Mouse (Mus musculus) kidney, postnatal 0 days (tissue): ENCODE results near the gene Nprl3. TPM values are rescaled to one million over a fixed set of nuclear protein-coding genes. Genes with fewer than 3 reads are reported as not detected.

Experiments
- ATAC-seq: fragments of 200-750 bp; cut with Nextera tagmentation; replicated peaks from 2 replicates; pipeline ENCODE4 v1.8.0; 2017; ENCODE audit warnings: low read depth, moderate number of reproducible peaks, moderate TSS enrichment, moderate library complexity; ENCODE audit not compliant: low FRiP score
- DNase-seq: peaks from one replicate; pipeline ENCODE4 v3.0.0-alpha.2; 2016; ENCODE audit warnings: low spot score
- H3K27ac ChIP-seq: fragments of 300-500 bp; sonication (generic); 2 replicates; pipeline ENCODE4 v1.5.1; 2014; ENCODE audit warnings: mild to moderate bottlenecking
- H3K27me3 ChIP-seq: fragments of 300-500 bp; sonication (generic); 2 replicates; pipeline ENCODE4 v1.6.1; 2014; ENCODE audit warnings: low read length, mixed read lengths; ENCODE audit not compliant: insufficient read depth
- H3K36me3 ChIP-seq: fragments of 300-500 bp; sonication (generic); 2 replicates; pipeline ENCODE4 v1.6.1; 2014; ENCODE audit warnings: low read length, mixed read lengths; ENCODE audit not compliant: insufficient read depth
- H3K4me1 ChIP-seq: fragments of 300-500 bp; sonication (generic); replicated peaks from 2 replicates; pipeline ENCODE4 v1.6.1; 2014; ENCODE audit warnings: antibody characterized with exemption, low read length, mixed read lengths; ENCODE audit not compliant: insufficient read depth
- H3K4me2 ChIP-seq: fragments of 300-500 bp; sonication (generic); 2 replicates; pipeline ENCODE4 v1.6.1; 2014; ENCODE audit warnings: mild to moderate bottlenecking, low read length, moderate library complexity, mixed read lengths
- H3K4me3 ChIP-seq: fragments of 300-500 bp; sonication (generic); replicated peaks from 2 replicates; pipeline ENCODE4 v1.5.1; 2014; ENCODE audit warnings: low read depth, low read length
- H3K9ac ChIP-seq: fragments of 300-500 bp; sonication (generic); 2 replicates; pipeline ENCODE4 v1.6.1; 2014; ENCODE audit warnings: low read depth, low read length
- H3K9me3 ChIP-seq: fragments of 300-500 bp; sonication (generic); replicated peaks from 2 replicates; pipeline ENCODE4 v1.6.1; 2016; ENCODE audit warnings: low read length, inconsistent platforms, mixed read lengths
- CTCF ChIP-seq: IDR thresholded peaks from 2 replicates; pipeline ENCODE4 v1.5.1; 2016; ENCODE audit warnings: antibody characterized with exemption, low read depth, mild to moderate bottlenecking, moderate library complexity
- WGBS: fragments of 180-500 bp; shearing (Covaris S2); extraction: QIAGEN DNeasy Blood & Tissue Kit; methylation state at CpG from one replicate; pipeline ENCODE4 v1.1.7; 2014; 5-methylcytosine and 5-hydroxymethylcytosine counted together
- polyA plus RNA-seq: library from polyadenylated mRNA; unstranded; fragments of >200 nt; fragmentation: Nextera tagmentation; extraction: Ambion mirVana; gene quantifications from 2 replicates; pipeline ENCODE4 v1.2.1, GENCODE M21; 2015

Gene Nprl3
- polyA plus RNA-seq, 1 experiment from 2014 or later: 36.9 TPM

- Histone ChIP-seq H3K36me3 (no peaks in the 10 kb centered on the region), H3K27me3 (no peaks in the 10 kb centered on the region), H3K4me3 (no peak overlapping the region), H3K27ac (no peak overlapping the region), H3K4me2 (no peak overlapping the region), H3K9ac (no peak overlapping the region), H3K4me1 (no peaks in the 10 kb centered on the region), H3K9me3 (no peaks in the 10 kb centered on the region)
- no peak for DNase-seq
- TF ChIP-seq CTCF: no peak
- 89% methylated on average over 1 of the region's 1 CpGs for WGBS
- no peak for ATAC-seq
Observed at GRCm38 (mm10) chr11:32281416-32282144, 14.1 kb upstream of the Nprl3 start.

- H3K9ac ChIP-seq: no peak overlapping the region
- H3K4me2 ChIP-seq: no peak overlapping the region
- 38% methylated on average over 2 of the region's 2 CpGs for WGBS
- ATAC-seq (no peak), DNase-seq (no peak)
- H3K36me3 ChIP-seq: no peaks in the 10 kb centered on the region
- H3K4me3 ChIP-seq: no peak overlapping the region
- no peak overlapping the region for H3K27ac ChIP-seq
- no peak for TF ChIP-seq CTCF
- no peaks in the 10 kb centered on the region for H3K4me1 ChIP-seq
- no peaks in the 10 kb centered on the region for H3K27me3 ChIP-seq
- no peaks in the 10 kb centered on the region for H3K9me3 ChIP-seq
Observed at GRCm38 (mm10) chr11:32280646-32281045, 13.1 kb upstream of the Nprl3 start.

- no peak for ATAC-seq
- no peak overlapping the region for H3K4me3 ChIP-seq
- H3K4me2 ChIP-seq: no peak overlapping the region
- TF ChIP-seq CTCF: no peak
- no peaks in the 10 kb centered on the region for H3K36me3 ChIP-seq
- H3K4me1 ChIP-seq: no peaks in the 10 kb centered on the region
- DNase-seq: no peak
- H3K27ac ChIP-seq: no peak overlapping the region
- H3K9me3 ChIP-seq: no peaks in the 10 kb centered on the region
- no peaks in the 10 kb centered on the region for H3K27me3 ChIP-seq
- 86% methylated on average over 12 of the region's 12 CpGs for WGBS
- H3K9ac ChIP-seq: no peak overlapping the region
Observed at GRCm38 (mm10) chr11:32278458-32278957, 11.0 kb upstream of the Nprl3 start.

- H3K4me1 ChIP-seq: no peaks in the 10 kb centered on the region
- H3K9ac ChIP-seq: no peak overlapping the region
- TF ChIP-seq CTCF: no peak
- H3K9me3 ChIP-seq: no peaks in the 10 kb centered on the region
- ATAC-seq: no peak
- H3K27ac ChIP-seq: no peak overlapping the region
- H3K4me3 ChIP-seq: no peak overlapping the region
- H3K4me2 ChIP-seq: no peak overlapping the region
- DNase-seq: no peak
- no peaks in the 10 kb centered on the region for H3K27me3 ChIP-seq
- H3K36me3 ChIP-seq: no peaks in the 10 kb centered on the region
- WGBS: 71% methylated on average over 21 of the region's 21 CpGs
Observed at GRCm38 (mm10) chr11:32277736-32278457, 10.4 kb upstream of the Nprl3 start.

- no peak for ATAC-seq
Observed at GRCm38 (mm10) chr11:32276347-32276746, 8.8 kb upstream of the Nprl3 start, which contains the start of gene Hba-x. TSS of gene Hba-x (plus strand) at chr11:32276400.

GRCm38 (mm10) chr11:32271178-32271577 lies 3.7 kb upstream of the Nprl3 start:
- no peaks in the 10 kb centered on the region for H3K36me3 ChIP-seq
- no peak overlapping the region for H3K27ac ChIP-seq
- no peaks in the 10 kb centered on the region for H3K27me3 ChIP-seq
- no peak overlapping the region for H3K4me2 ChIP-seq
- no peak for ATAC-seq
- DNase-seq: no peak
- H3K4me3 ChIP-seq: no peak overlapping the region
- peaks cover 1% of the 10 kb centered on the region for H3K4me1 ChIP-seq
- H3K9ac ChIP-seq: no peak overlapping the region
- no peak for TF ChIP-seq CTCF
- H3K9me3 ChIP-seq: no peaks in the 10 kb centered on the region
- WGBS: 35% methylated on average over 4 of the region's 4 CpGs

More at GRCm38 (mm10) chr11:32276347-32276746, 8.8 kb upstream of the Nprl3 start, which contains the start of gene Hba-x:
- Histone ChIP-seq H3K36me3 (no peaks in the 10 kb centered on the region), H3K4me3 (no peak within 1 kb of the TSS), H3K27me3 (no peaks in the 10 kb centered on the region), H3K4me1 (no peaks in the 10 kb centered on the region), H3K9me3 (no peaks in the 10 kb centered on the region), H3K9ac (no peak within 1 kb of the TSS), H3K4me2 (no peak within 1 kb of the TSS), H3K27ac (no peak within 1 kb of the TSS)
- WGBS: 76% methylated on average over 3 of the region's 3 CpGs
- no peak for TF ChIP-seq CTCF
- no peak for DNase-seq
